Comparison of ENCODE assay signal across 10 mouse cellular contexts in the genomic region with DNA sequence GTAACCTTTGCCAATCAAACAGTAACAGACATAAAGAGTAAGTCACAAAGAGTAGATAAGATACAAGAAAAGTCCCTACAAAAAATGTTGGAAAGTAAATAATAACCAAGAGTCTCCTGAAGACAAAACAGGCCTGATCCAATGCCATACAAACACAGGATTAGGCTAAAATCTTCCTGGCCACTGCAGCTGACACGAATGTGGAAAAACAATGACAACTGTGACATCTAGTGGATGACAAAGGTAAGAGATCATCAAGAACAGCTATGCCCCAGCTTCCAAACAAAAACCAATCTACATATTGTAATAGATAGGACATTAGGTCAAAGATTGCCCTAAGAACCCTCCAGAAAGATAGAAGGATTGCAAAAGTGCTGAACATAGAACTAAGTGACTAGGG. TPM values are rescaled to one million over a fixed set of nuclear protein-coding genes. Genes with fewer than 3 reads are reported as not detected.
DNase-seq lines count a peak whose midpoint lies in the region; TF ChIP-seq lines count a peak whose summit lies in the region.
"Had no signal": no experiment of that assay in that cellular context is flagged by ENCODE, and none has a peak within 500 bp of the region (broad histone marks: within the 10 kb centered on the region; RNA-seq: fewer than 3 reads in every experiment).

No protein-coding gene starts in this region.

- no peak overlapping the region for H3K4me3 ChIP-seq in ES-E14 (ENCODE audit: insufficient read depth in 1 of 2, low read depth in 1 of 2, low read length in 2 of 2, poor library complexity in 1 of 2, severe bottlenecking in 1 of 2)
- H3K4me3 ChIP-seq: stomach, embryonic 15.5 days had no signal

- H3K27ac ChIP-seq in ES-E14 (ENCODE audit: insufficient read depth, low read depth, low read length, poor library complexity, severe bottlenecking), result no peak overlapping the region
- H3K27ac ChIP-seq: stomach, embryonic 15.5 days had no signal

- H3K9ac ChIP-seq in ES-E14 (ENCODE audit: insufficient read depth, low read depth, low read length, poor library complexity, severe bottlenecking), result no peak overlapping the region
- H3K9ac ChIP-seq: stomach, embryonic 15.5 days had no signal

- in situ Hi-C loops in ES-E14 (cut with MboI; ENCODE audit: low sequenced_read_pairs in 2 of 2, unreplicated experiment in 2 of 2), result no loop called here

- no peaks in the 10 kb centered on the region for H3K4me1 ChIP-seq in ES-E14 (ENCODE audit: control insufficient read depth in 2 of 2, insufficient read depth in 2 of 2, low read length in 2 of 2, poor library complexity in 1 of 2)
- H3K4me1 ChIP-seq: stomach, embryonic 15.5 days had no signal

- H3K36me3 ChIP-seq in ES-E14 (ENCODE audit: control insufficient read depth, insufficient read depth, low read length, poor library complexity, severe bottlenecking), result no peaks in the 10 kb centered on the region
- H3K36me3 ChIP-seq: stomach, embryonic 15.5 days had no signal

- DNase-seq in adrenal gland, postnatal 14 days, result peak; percentile 24
- no peak for DNase-seq in adrenal gland, postnatal 25 days
- DNase-seq in kidney, adult 9 months, result peak; percentile 10
- DNase-seq in kidney, postnatal 14 days, result no peak
- no peak for DNase-seq in ES-E14 (ENCODE audit: low read depth, low spot score)
- DNase-seq in lung, postnatal 10 days, result peak; percentile 43
- no peak for DNase-seq in testis, postnatal 14 days (ENCODE audit: low spot score)
- no peak for DNase-seq in ovary, postnatal 10 days (ENCODE audit: low spot score)
- DNase-seq: kidney, postnatal 25 days had no signal

- no peaks in the 10 kb centered on the region for H3K9me3 ChIP-seq in ES-E14 (ENCODE audit: control insufficient read depth, insufficient read depth, low read depth, low read length)
- H3K9me3 ChIP-seq: stomach, embryonic 15.5 days had no signal

TF ChIP-seq in ES-E14, 5 proteins besides CTCF, POLR2A, EP300 and RAD21:
- TF ChIP-seq HCFC1 (IDR thresholded peaks at IDR 0.05; ENCODE audit: borderline replicate concordance, insufficient read depth, low read length), result no peak
- peak; percentile 38; the same call in 1 of the 2 replicates for TF ChIP-seq ZC3H11A (IDR thresholded peaks at IDR 0.05; ENCODE audit: borderline replicate concordance, low read depth, low read length)

RNA-seq across cellular contexts. Expression of a gene that starts 19.2 kb away (rescaled TPM):
- 9.3 and 10.1 TPM in 2 replicates for total RNA-seq in adrenal gland, postnatal 14 days (2021)
- total RNA-seq in adrenal gland, postnatal 25 days (2021), result 6.9 and 10.4 TPM in 2 replicates
- 2.3 and 4.2 TPM in 2 replicates for total RNA-seq in ES-E14 (2012; rRNA removed)

RNA-seq across cellular contexts. Expression of a gene that starts 32.9 kb away (rescaled TPM):
- 56.0 and 60.2 TPM in 2 replicates for total RNA-seq in adrenal gland, postnatal 14 days (2021)
- 75.2 and 95.7 TPM in 2 replicates for total RNA-seq in adrenal gland, postnatal 25 days (2021)
- total RNA-seq in ES-E14 (2012; rRNA removed), result 44.2 and 45.1 TPM in 2 replicates

RNA-seq across cellular contexts. Expression of a gene that starts 33.1 kb away (rescaled TPM):
- 23.2 and 24.4 TPM in 2 replicates for total RNA-seq in adrenal gland, postnatal 14 days (2021)
- total RNA-seq in adrenal gland, postnatal 25 days (2021), result 24.0 and 24.5 TPM in 2 replicates
- 17.5 and 27.0 TPM in 2 replicates for total RNA-seq in ES-E14 (2012; rRNA removed)

RNA-seq across cellular contexts. Expression of a gene that starts 48.3 kb away (rescaled TPM):
- 28.3 and 29.5 TPM in 2 replicates for total RNA-seq in adrenal gland, postnatal 14 days (2021)
- 30.8 and 35.1 TPM in 2 replicates for total RNA-seq in adrenal gland, postnatal 25 days (2021)
- 29.9 and 32.7 TPM in 2 replicates for total RNA-seq in ES-E14 (2012; rRNA removed)

Comparison
In these comparisons a context has a peak if more than half of its experiments do, and no peak if none do; other contexts are left out.
1. DNase-seq: peak in adrenal gland, postnatal 14 days (single experiment), kidney, adult 9 months (single experiment) and lung, postnatal 10 days (single experiment); none in adrenal gland, postnatal 25 days (single experiment), kidney, postnatal 14 days (single experiment), ES-E14 (single experiment), testis, postnatal 14 days (single experiment) and ovary, postnatal 10 days (single experiment).